Mouse (Mus musculus) right cerebral cortex, postnatal 36 days (tissue): ENCODE results near the gene Slc1a7.
A peak's percentile ranks its signal among the peaks of the same experiment; 100 is the strongest.

Experiments used
- DNase-seq, 2 experiments: peaks; one replicate each; pipeline ENCODE4 v3.0.0; 2022; ENCODE audit warnings: low spot score in 2 of 2, mixed read lengths in 1 of 2

Gene Slc1a7

DNA sequence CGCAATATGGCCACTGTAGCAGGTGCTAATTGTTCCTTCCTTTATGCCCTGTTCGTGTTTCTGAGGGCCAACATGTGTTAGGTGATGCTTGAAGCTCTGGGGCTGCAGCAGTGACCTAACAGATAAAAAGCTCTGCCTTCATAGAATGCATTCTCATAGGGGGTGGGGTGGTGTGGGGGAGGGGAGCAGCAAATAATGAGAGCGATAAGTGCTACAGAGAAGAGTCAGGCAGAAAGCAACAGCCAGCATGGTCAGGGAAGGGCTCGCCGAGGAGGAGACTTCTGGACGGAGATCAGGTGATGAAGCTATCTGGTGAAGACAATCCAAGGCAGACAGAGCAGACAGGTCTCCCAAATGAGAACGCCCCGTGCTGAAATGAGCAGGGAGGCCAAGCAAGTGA is 84.5 kb downstream of the Slc1a7 start:
- no peak for DNase-seq

DNA sequence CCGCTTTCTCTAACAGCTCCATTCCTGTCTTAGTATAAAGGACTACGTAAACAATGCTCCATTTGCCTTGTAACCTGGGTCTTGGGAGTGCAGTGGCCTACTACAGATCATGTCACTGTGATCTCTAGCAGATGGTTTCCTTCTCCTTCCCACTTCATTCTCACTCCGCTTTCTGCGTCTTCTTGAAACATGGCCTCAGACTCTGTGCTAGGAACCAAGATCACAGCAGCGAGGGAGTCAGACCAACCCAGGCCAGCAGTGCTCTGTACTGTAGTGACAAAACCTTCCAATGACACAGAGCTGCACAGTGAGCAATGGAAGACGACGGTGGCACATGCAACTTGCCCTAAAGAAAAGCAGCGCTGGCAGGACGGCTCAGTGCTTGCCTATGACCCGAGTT is 87.7 kb downstream of the Slc1a7 start:
- DNase-seq = no peak

DNA sequence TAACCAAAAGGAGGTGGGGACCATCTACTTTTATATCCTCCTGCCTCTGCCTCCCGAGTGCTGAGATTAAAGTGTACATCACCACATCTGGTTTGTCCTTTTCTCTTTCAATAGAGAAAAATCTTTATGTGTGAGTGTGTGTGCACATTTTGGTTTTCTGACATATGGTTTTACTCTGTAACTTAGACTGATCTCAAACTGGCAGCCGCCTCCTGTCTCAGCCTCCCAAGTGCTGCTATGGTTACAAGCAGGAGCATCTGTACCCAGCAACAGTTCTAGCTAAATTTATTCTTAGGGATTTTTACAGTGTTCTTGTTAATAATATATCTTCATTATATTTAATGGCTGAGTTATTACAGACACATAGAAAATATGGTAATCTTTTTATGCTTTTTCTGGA is 89.1 kb downstream of the Slc1a7 start:
- peak in 1 of 2 experiments; percentile 48 for DNase-seq

DNA sequence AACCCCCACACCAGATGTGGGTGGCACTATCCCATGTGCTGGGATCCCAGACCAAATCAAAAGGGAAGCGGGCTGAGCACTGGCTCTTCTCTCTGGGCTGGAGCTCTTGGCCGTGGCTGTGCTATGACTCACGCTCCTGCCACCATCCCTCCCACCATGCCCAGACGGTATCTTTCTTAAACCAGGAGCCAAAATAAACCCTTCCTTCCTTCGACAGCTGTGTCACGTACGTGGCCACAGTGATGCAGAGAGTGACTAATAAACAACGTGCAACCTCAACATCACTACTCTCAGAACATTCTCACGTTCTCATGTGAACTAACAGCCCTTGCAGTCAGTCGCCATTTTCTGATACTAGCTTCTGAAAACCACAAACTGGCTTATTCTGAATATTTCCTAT is 90.0 kb downstream of the Slc1a7 start:
- DNase-seq = peak; percentile 34 to 60

DNA sequence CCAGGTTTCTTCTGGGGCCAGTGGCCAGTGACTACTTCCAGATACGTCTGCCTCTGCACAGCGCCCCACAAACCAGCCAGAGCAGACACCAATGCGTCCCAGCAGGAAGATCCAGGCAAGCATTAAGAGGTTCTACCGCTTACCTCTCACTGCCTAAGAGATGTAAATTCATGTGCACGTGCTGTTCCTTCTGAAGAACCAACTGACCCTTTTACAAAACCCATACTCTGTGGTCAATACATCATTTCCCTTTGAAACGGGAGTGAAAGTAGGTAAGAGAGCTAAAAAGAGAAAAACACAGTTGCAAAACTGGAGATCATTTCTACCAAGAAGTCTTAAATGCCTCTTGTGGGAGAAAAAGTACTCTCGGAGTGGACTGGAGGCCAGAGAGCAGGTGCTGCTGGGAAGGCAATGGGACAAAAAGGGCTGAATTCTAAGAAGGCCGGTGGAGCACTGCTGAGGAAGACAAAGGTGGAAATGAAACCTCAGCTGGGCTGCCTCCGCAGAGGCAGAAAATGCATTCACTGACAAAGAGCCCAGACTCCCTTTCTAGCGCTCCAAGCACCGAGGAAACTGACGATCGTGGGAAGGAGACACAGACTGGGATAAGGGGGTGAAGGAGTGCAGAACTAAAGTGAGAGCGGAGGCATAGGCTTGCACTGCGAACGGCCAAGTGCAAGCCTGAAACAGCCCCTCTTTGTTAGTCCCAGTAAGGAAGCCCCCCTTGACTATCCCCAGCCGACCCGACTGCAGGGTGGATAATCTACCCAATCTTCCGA is 91.7 kb downstream of the Slc1a7 start:
- DNase-seq = peak in 1 of 2 experiments; percentile 44

DNA sequence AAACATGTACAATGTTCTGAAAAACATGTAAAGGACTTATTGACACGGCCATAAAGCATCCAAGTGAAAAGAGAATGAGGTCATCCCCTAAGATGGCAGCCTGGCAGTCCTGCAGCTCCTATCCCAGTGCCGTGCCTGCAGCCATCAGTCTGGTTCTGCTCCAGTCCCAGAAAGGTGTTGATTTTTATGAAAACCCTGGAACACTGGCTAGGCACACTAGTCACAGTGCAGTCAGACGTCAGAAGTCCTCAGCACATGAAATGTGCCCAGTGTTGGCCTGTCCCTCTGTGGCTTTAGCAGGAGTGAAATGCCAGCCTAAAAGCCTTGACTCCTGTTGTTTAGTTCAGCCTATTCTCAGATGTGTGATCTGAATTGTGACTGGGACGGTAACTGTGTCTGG is 92.6 kb downstream of the Slc1a7 start:
- DNase-seq = no peak

DNA sequence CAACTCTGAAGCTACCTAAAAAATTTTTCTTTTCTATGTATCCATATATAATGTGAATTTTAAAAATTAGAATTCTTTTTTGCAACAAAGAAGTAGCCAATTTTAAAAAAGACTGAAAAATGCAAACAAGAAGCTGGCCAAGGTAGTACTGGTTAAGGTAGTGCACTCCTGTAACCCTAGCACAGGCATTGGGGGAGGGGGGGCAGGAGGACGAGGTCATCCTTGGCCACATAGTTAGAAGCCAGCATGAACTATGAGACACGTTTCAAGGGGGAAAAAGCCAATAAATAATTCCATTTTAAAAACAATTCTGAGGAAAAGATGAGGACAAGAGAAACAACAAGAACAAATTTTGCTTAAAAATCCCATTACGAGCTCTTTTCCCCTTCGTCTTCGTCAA is 94.4 kb downstream of the Slc1a7 start:
- no peak for DNase-seq
